Mouse (Mus musculus): ENCODE measurements around the gene Tmem102. TPM values are rescaled to one million over a fixed set of nuclear protein-coding genes. Genes with fewer than 3 reads are reported as not detected.

Tmem102 gene
- total and polyA plus RNA-seq, 3 experiments: 0.08 TPM; not detected in 2

- TF ChIP-seq USF1 (IDR thresholded peaks at IDR 0.05; ENCODE audit: low read depth, low read length) (no peak), MXI1 (IDR thresholded peaks at IDR 0.05; ENCODE audit: low read depth, low read length) (no peak), GABPA (IDR thresholded peaks at IDR 0.05; ENCODE audit: insufficient replicate concordance, low read depth, low read length) (no peak), JUN (IDR thresholded peaks at IDR 0.05; ENCODE audit: insufficient read depth, low read depth, low read length) (no peak), MEF2A (IDR thresholded peaks at IDR 0.05; ENCODE audit: borderline replicate concordance, low read depth, low read length) (peak; percentile 77), MAZ (IDR thresholded peaks at IDR 0.05; ENCODE audit: low read depth, low read length) (no peak), TCF12 (IDR thresholded peaks at IDR 0.05; ENCODE audit: low read depth, low read length) (peak; percentile 73), PAX5 (IDR thresholded peaks at IDR 0.05; ENCODE audit: low read length) (no peak), NRF1 (IDR thresholded peaks at IDR 0.05; ENCODE audit: low read depth, low read length) (0 out of 2 replicates have a peak, but pooled peaks have one; percentile 20), CTCF (conservative IDR thresholded peaks at IDR 0.05 in 1 of 2, IDR thresholded peaks at IDR 0.05 in 1 of 2; ENCODE audit: low read depth in 2 of 2, low read length in 2 of 2) (no peak), E2F4 (IDR thresholded peaks at IDR 0.05; ENCODE audit: insufficient replicate concordance, low read depth, low read length) (no peak), JUND (conservative IDR thresholded peaks at IDR 0.05; ENCODE audit: low read depth, low read length) (no peak), KAT2A (IDR thresholded peaks at IDR 0.05; ENCODE audit: insufficient replicate concordance, low read length) (no peak), ZC3H11A (IDR thresholded peaks at IDR 0.05; ENCODE audit: low read depth, low read length) (no peak)
Measured at GRCm38 (mm10) chr11:69774961-69775360, 30.5 kb downstream of the Tmem102 start (continued).

GRCm38 (mm10) chr11:69767625-69767909, 37.9 kb downstream of the Tmem102 start:
- Histone ChIP-seq H3K79me2 (replicated peaks; ENCODE audit: control insufficient read depth, extremely low read depth, insufficient read depth, poor library complexity, severe bottlenecking) (no peaks in the 10 kb centered on the region; the same call in 1 of the 2 replicates), H3K36me3 (replicated peaks in 1 of 2; ENCODE audit: control insufficient read depth in 1 of 2, insufficient read depth in 1 of 2, low read length in 1 of 2) (no peaks in the 10 kb centered on the region), H3K27ac (ENCODE audit: insufficient read depth, low read depth) (no peak overlapping the region), H3K27me3 (replicated peaks) (peaks cover 4% of the 10 kb centered on the region), H3K4me3 (replicated peaks in 1 of 3; ENCODE audit: low read depth in 2 of 3, low read length in 2 of 3, poor library complexity in 1 of 3) (peak overlapping the region in 1 of 3 experiments; percentile 5), H3K9ac (ENCODE audit: insufficient read depth, low read depth) (no peak overlapping the region), H3K9me3 (replicated peaks; ENCODE audit: low read length) (no peaks in the 10 kb centered on the region), H3K4me1 (ENCODE audit: control insufficient read depth in 1 of 2, insufficient read depth in 2 of 2) (peaks cover 13 to 21% of the 10 kb centered on the region in 2 experiments), H3K4me2 (ENCODE audit: insufficient read depth, low read depth, poor library complexity, severe bottlenecking) (no peak overlapping the region)
- dilution Hi-C loops (cut with MboI; ENCODE audit: extremely low pct_ligation_motif_present, extremely low pct_unique_long_range_greater_than_20kb, low sequenced_read_pairs): no loop called here
- no peak for DNase-seq (ENCODE audit: extremely low read depth)
- TF ChIP-seq NRF1 (IDR thresholded peaks at IDR 0.05; ENCODE audit: low read depth, low read length): no peak
- no peak for TF ChIP-seq PAX5 (IDR thresholded peaks at IDR 0.05; ENCODE audit: low read length)
- no peak for TF ChIP-seq GABPA (IDR thresholded peaks at IDR 0.05; ENCODE audit: insufficient replicate concordance, low read depth, low read length)
- TF ChIP-seq MAZ (IDR thresholded peaks at IDR 0.05; ENCODE audit: low read depth, low read length): no peak
- TF ChIP-seq MEF2A (IDR thresholded peaks at IDR 0.05; ENCODE audit: borderline replicate concordance, low read depth, low read length): no peak
- no peak for TF ChIP-seq SIN3A (IDR thresholded peaks at IDR 0.05; ENCODE audit: low read length)
- no peak for TF ChIP-seq RAD21 (IDR thresholded peaks at IDR 0.05; ENCODE audit: low read depth, low read length)
- no peak for TF ChIP-seq ZMIZ1 (IDR thresholded peaks at IDR 0.05; ENCODE audit: low read depth, low read length)
- no peak for TF ChIP-seq KAT2A (IDR thresholded peaks at IDR 0.05; ENCODE audit: insufficient replicate concordance, low read length)
- TF ChIP-seq MAX (IDR thresholded peaks at IDR 0.05; ENCODE audit: low read length): no peak
- no peak for TF ChIP-seq JUN (IDR thresholded peaks at IDR 0.05; ENCODE audit: insufficient read depth, low read depth, low read length)
- TF ChIP-seq EP300 (IDR thresholded peaks at IDR 0.05; ENCODE audit: low read length): no peak
- TF ChIP-seq ZNF384 (IDR thresholded peaks at IDR 0.05; ENCODE audit: low read depth, low read length): no peak
- TF ChIP-seq ETS1 (conservative IDR thresholded peaks at IDR 0.05; ENCODE audit: low read depth, low read length): no peak
- no peak for TF ChIP-seq MYC (IDR thresholded peaks at IDR 0.05; ENCODE audit: low read depth, low read length)
- no peak for TF ChIP-seq ZC3H11A (IDR thresholded peaks at IDR 0.05; ENCODE audit: low read depth, low read length)
- no peak for TF ChIP-seq ZKSCAN1 (IDR thresholded peaks at IDR 0.05; ENCODE audit: borderline replicate concordance, low read depth, low read length)
- no peak for TF ChIP-seq E2F4 (IDR thresholded peaks at IDR 0.05; ENCODE audit: insufficient replicate concordance, low read depth, low read length)
- TF ChIP-seq USF1 (IDR thresholded peaks at IDR 0.05; ENCODE audit: low read depth, low read length): no peak
- in situ Hi-C loops (cut with MboI; ENCODE audit: low pct_ligation_motif_present, low pct_unique_long_range_greater_than_20kb, low sequenced_read_pairs): no loop called here
